Mouse (Mus musculus): Measurements from ENCODE around the gene Psmc3. TPM values are rescaled to one million over a fixed set of nuclear protein-coding genes. Genes with fewer than 3 reads are reported as not detected.

Psmc3 gene
- total and polyA plus RNA-seq, 3 experiments: 214 to 284 (median 257) TPM

DNA sequence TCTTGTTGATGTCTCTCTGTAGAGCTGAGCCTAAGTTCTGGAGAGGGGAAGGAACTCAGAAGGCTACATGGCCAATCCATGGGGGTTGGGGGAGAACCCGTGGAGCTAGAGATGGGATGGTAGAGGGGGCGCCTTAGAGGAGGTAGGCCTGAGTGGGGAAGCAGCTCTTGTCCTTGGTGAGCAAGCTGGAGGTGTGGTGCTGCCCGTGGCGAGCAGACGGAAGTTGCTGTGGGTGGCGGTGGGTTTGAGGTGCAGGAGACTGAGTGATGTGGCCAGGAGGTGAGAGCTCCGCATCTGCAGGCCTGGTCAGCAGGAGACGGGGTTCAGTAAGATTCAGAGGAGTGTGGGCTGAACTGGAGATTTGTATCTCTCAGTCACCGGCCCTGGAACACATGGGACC lies 33.6 kb downstream of the Psmc3 start:
- H3K4me3 ChIP-seq (replicated peaks in 1 of 3; ENCODE audit: low read depth in 2 of 3, low read length in 2 of 3, poor library complexity in 1 of 3): no peak overlapping the region
- no peaks in the 10 kb centered on the region for H3K79me2 ChIP-seq (replicated peaks; ENCODE audit: control insufficient read depth, extremely low read depth, insufficient read depth, poor library complexity, severe bottlenecking)
- DNase-seq (ENCODE audit: extremely low read depth): no peak
- H3K9me3 ChIP-seq (replicated peaks; ENCODE audit: low read length): no peaks in the 10 kb centered on the region
- peaks cover 24 to 69% of the 10 kb centered on the region in 2 experiments for H3K4me1 ChIP-seq (ENCODE audit: control insufficient read depth in 1 of 2, insufficient read depth in 2 of 2)
- TF ChIP-seq PAX5 (IDR thresholded peaks at IDR 0.05; ENCODE audit: low read length): no peak
- TF ChIP-seq POLR2AphosphoS2 (IDR thresholded peaks at IDR 0.05; ENCODE audit: low read depth, low read length): no peak
- H3K27me3 ChIP-seq (replicated peaks): no peaks in the 10 kb centered on the region
- dilution Hi-C loops (cut with MboI; ENCODE audit: extremely low pct_ligation_motif_present, extremely low pct_unique_long_range_greater_than_20kb, low sequenced_read_pairs): no loop called here
- H3K36me3 ChIP-seq (replicated peaks in 1 of 2; ENCODE audit: control insufficient read depth in 1 of 2, insufficient read depth in 1 of 2, low read length in 1 of 2): no peaks in the 10 kb centered on the region
- H3K9ac ChIP-seq (ENCODE audit: insufficient read depth, low read depth): no peak overlapping the region
- H3K27ac ChIP-seq (ENCODE audit: insufficient read depth, low read depth): no peak overlapping the region
- in situ Hi-C loops (cut with MboI; ENCODE audit: low pct_ligation_motif_present, low pct_unique_long_range_greater_than_20kb, low sequenced_read_pairs): no loop called here
- H3K4me2 ChIP-seq (ENCODE audit: insufficient read depth, low read depth, poor library complexity, severe bottlenecking): no peak overlapping the region

DNA sequence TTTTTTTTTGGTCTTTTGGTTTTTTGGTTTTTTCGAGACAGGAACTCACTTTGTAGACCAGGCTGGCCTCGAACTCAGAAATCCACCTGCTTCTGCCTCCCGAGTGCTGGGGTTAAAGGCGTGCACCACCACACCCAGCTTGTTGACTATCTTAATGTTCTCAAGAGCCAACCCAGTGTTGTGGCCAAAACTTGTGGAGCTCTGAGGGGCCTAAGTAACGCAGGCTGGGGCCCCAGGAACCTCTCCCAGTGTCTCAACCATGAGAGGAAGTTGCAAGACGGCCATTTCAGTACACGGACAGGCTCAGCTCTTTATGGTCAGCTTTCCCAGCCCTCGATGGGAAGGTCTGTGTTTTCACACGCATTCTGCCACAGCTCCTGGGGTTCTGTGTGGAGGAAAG lies 35.2 kb downstream of the Psmc3 start:
- in situ Hi-C loops (cut with MboI; ENCODE audit: low pct_ligation_motif_present, low pct_unique_long_range_greater_than_20kb, low sequenced_read_pairs): no loop called here
- Histone ChIP-seq H3K9ac (ENCODE audit: insufficient read depth, low read depth) (no peak overlapping the region), H3K4me1 (ENCODE audit: control insufficient read depth in 1 of 2, insufficient read depth in 2 of 2) (peaks cover 13 to 63% of the 10 kb centered on the region in 2 experiments), H3K9me3 (replicated peaks; ENCODE audit: low read length) (no peaks in the 10 kb centered on the region), H3K27ac (ENCODE audit: insufficient read depth, low read depth) (no peak overlapping the region), H3K27me3 (replicated peaks) (no peaks in the 10 kb centered on the region), H3K79me2 (replicated peaks; ENCODE audit: control insufficient read depth, extremely low read depth, insufficient read depth, poor library complexity, severe bottlenecking) (no peaks in the 10 kb centered on the region), H3K4me3 (replicated peaks in 1 of 3; ENCODE audit: low read depth in 2 of 3, low read length in 2 of 3, poor library complexity in 1 of 3) (no peak overlapping the region), H3K36me3 (replicated peaks in 1 of 2; ENCODE audit: control insufficient read depth in 1 of 2, insufficient read depth in 1 of 2, low read length in 1 of 2) (no peaks in the 10 kb centered on the region), H3K4me2 (ENCODE audit: insufficient read depth, low read depth, poor library complexity, severe bottlenecking) (no peak overlapping the region)
- TF ChIP-seq MYC (IDR thresholded peaks at IDR 0.05; ENCODE audit: low read depth, low read length): no peak
- no peak for TF ChIP-seq ELF1 (IDR thresholded peaks at IDR 0.05; ENCODE audit: low read depth, low read length)
- no peak for TF ChIP-seq E2F4 (IDR thresholded peaks at IDR 0.05; ENCODE audit: insufficient replicate concordance, low read depth, low read length)
- no peak for TF ChIP-seq ETS1 (conservative IDR thresholded peaks at IDR 0.05; ENCODE audit: low read depth, low read length)
- no peak for TF ChIP-seq IRF4 (IDR thresholded peaks at IDR 0.05; ENCODE audit: low read depth, low read length)
- TF ChIP-seq GABPA (IDR thresholded peaks at IDR 0.05; ENCODE audit: insufficient replicate concordance, low read depth, low read length): no peak
- no peak for TF ChIP-seq RCOR1 (conservative IDR thresholded peaks at IDR 0.05; ENCODE audit: low read depth, low read length)
- no peak for TF ChIP-seq TCF12 (IDR thresholded peaks at IDR 0.05; ENCODE audit: low read depth, low read length)
- no peak for TF ChIP-seq BHLHE40 (IDR thresholded peaks at IDR 0.05; ENCODE audit: low read depth, low read length)
- TF ChIP-seq ZNF384 (IDR thresholded peaks at IDR 0.05; ENCODE audit: low read depth, low read length): no peak
- no peak for TF ChIP-seq ZMIZ1 (IDR thresholded peaks at IDR 0.05; ENCODE audit: low read depth, low read length)
- TF ChIP-seq USF2 (conservative IDR thresholded peaks at IDR 0.05; ENCODE audit: low read depth, low read length): no peak
- no peak for TF ChIP-seq EP300 (IDR thresholded peaks at IDR 0.05; ENCODE audit: low read length)
- TF ChIP-seq JUND (conservative IDR thresholded peaks at IDR 0.05; ENCODE audit: low read depth, low read length): no peak
- no peak for TF ChIP-seq CHD1 (IDR thresholded peaks at IDR 0.05; ENCODE audit: low read depth, low read length)
- TF ChIP-seq MEF2A (IDR thresholded peaks at IDR 0.05; ENCODE audit: borderline replicate concordance, low read depth, low read length): no peak
- DNase-seq (ENCODE audit: extremely low read depth): no peak
- dilution Hi-C loops (cut with MboI; ENCODE audit: extremely low pct_ligation_motif_present, extremely low pct_unique_long_range_greater_than_20kb, low sequenced_read_pairs): no loop called here

Measured in CH12.LX (cell line).